Mouse (Mus musculus) cortical plate, adult 2 months (tissue): ENCODE measurements around the gene Chp1.

ENCODE experiments used
- CTCF ChIP-seq: fragments of 200-500 bp; IDR thresholded peaks from 2 replicates; pipeline ENCODE4 v1.5.1; 2011; ENCODE audit warnings: mild to moderate bottlenecking, control low read depth, low read length; ENCODE audit not compliant: insufficient read depth; ENCODE audit errors: extremely low read depth
- POLR2A ChIP-seq: fragments of 200-500 bp; IDR thresholded peaks from 2 replicates; pipeline ENCODE4 v1.6.1; 2011; ENCODE audit warnings: mild to moderate bottlenecking, low read length, control low read depth; ENCODE audit not compliant: insufficient read depth; ENCODE audit errors: extremely low read depth

DNA sequence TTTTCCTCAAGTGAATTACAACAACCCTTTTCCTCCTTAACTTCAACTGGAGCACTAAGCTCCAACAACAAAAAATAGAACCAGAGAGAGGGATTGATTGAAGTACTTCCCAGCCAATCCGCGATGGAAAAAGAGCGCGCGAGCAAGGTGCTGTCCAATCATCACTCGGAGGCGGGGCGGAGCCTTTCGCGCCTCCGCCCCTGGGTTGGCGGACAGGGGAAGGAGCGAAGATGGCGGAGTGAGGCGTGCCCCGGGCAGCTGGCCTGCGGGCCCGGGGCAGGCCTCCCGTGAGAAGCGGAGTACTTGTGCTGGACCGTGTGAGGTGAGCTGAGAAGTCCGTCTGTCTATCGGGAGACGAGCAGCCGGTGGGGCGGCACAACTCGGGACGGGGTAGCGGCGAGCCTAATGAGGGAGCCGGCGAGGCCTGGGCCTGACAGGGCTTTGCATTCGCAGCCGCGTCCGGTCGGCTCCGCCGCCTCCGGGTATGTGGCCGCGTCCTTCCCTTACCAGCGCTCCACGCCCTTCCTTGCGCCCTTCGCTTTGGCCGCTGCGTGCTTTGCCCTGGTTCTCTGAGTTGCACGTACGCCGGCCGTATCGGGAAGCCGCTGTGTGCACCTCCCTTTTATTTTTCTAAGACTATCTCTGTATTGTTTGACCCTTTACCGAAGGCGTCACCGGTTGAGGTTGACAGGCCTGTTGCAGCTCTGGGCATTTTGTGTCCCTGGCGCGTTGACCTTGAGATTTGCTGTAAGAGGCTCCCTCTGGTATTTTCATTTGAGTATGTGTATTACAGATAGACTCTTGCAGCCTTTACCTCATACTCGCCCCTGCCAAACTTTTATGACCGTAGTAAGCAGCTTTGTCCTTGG, 46.9 kb downstream of the Chp1 start:
- TF ChIP-seq CTCF (no peak), POLR2A (peak; percentile 65)
